Mouse (Mus musculus) lung, postnatal 0 days (tissue): ENCODE results near the gene Kcnv2.

Experiments
- CTCF ChIP-seq: IDR thresholded peaks from 2 replicates; pipeline ENCODE4 v1.5.1; 2016; ENCODE audit warnings: antibody characterized with exemption, mild to moderate bottlenecking
- EP300 ChIP-seq: IDR thresholded peaks from 2 replicates; pipeline ENCODE4 v1.6.1; 2016; ENCODE audit warnings: antibody characterized with exemption, mild to moderate bottlenecking, control low read depth

GRCm38 (mm10) chr19:27325558-27325957 lies 3.2 kb downstream of the Kcnv2 start:
- TF ChIP-seq EP300, result no peak
- TF ChIP-seq CTCF, result no peak
